Mouse (Mus musculus): ENCODE results near the gene Vps9d1. TPM values are rescaled to one million over a fixed set of nuclear protein-coding genes. Genes with fewer than 3 reads are reported as not detected.

The Vps9d1 gene
- 25.9 and 28.1 TPM in 2 replicates for polyA plus RNA-seq (2014; fragmentation: Nextera tagmentation; extraction: Ambion mirVana)

GRCm38 (mm10) chr8:123254099-123254885 lies at the start of gene Vps9d1, which contains the start of gene Zfp276:
Gene Vps9d1, minus strand, starts transcription at chr8:123254348.
Gene Zfp276, plus strand, starts transcription at chr8:123254195.
- WGBS, result under 1% methylated on average over 98 of the region's 99 CpGs
- Histone ChIP-seq H3K9ac (peak within 1 kb of the TSS; percentile 94), H3K27ac (ENCODE audit: low read depth) (peak within 1 kb of the TSS; percentile 82), H3K4me2 (peak within 1 kb of the TSS; percentile 96), H3K4me1 (ENCODE audit: insufficient read depth) (peaks cover 12% of the 10 kb centered on the region; the same call in 1 of the 2 replicates), H3K27me3 (ENCODE audit: insufficient read depth, low read length) (no peaks in the 10 kb centered on the region), H3K4me3 (ENCODE audit: low read depth, low read length) (peak within 1 kb of the TSS; percentile 90), H3K9me3 (ENCODE audit: low read depth, low read length) (no peaks in the 10 kb centered on the region), H3K36me3 (ENCODE audit: insufficient read depth) (peaks cover 56% of the 10 kb centered on the region)
- ATAC-seq (ENCODE audit: insufficient read depth) (peak; percentile 98), DNase-seq (peak; percentile 90)
- TF ChIP-seq CTCF (IDR thresholded peaks at IDR 0.05; ENCODE audit: low read depth), result no peak

- TF ChIP-seq CTCF (IDR thresholded peaks at IDR 0.05; ENCODE audit: low read depth), result no peak
- no peak overlapping the region for H3K9ac ChIP-seq
- H3K27me3 ChIP-seq (ENCODE audit: insufficient read depth, low read length), result no peaks in the 10 kb centered on the region
- 87% methylated on average over 11 of the region's 11 CpGs for WGBS
- H3K4me3 ChIP-seq (ENCODE audit: low read depth, low read length), result no peak overlapping the region
- no peaks in the 10 kb centered on the region for H3K9me3 ChIP-seq (ENCODE audit: low read depth, low read length)
- no peak overlapping the region for H3K4me2 ChIP-seq
- DNase-seq (no peak), ATAC-seq (ENCODE audit: insufficient read depth) (no peak)
- no peak overlapping the region for H3K27ac ChIP-seq (ENCODE audit: low read depth)
- no peaks in the 10 kb centered on the region for H3K4me1 ChIP-seq (ENCODE audit: insufficient read depth)
- peaks cover 34% of the 10 kb centered on the region for H3K36me3 ChIP-seq (ENCODE audit: insufficient read depth)
Observed at GRCm38 (mm10) chr8:123298301-123298700, 44.2 kb upstream of the Vps9d1 start.

DNA sequence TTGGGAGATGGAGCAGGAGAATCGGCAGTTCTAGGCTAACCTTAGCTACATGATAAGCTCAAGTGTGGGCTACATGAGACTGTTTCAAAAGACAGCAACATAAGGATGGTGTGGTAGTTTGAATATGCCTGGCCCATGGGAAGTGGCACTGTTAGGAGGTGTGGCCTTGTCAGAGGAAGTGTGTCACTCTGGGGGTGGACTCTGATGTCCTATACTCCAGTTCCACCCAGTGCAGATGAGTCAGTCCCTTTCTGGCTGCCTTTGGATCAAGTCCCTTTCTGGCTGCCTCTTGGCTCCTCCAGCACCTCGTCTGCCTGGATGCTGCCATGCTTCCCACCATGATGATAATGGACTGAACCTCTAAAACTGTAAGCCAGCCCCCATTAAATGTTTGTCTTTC lies 38.6 kb upstream of the Vps9d1 start:
- Histone ChIP-seq H3K27ac (ENCODE audit: low read depth) (no peak overlapping the region), H3K9me3 (ENCODE audit: low read depth, low read length) (no peaks in the 10 kb centered on the region), H3K4me2 (no peak overlapping the region), H3K9ac (no peak overlapping the region), H3K4me1 (ENCODE audit: insufficient read depth) (no peaks in the 10 kb centered on the region), H3K36me3 (ENCODE audit: insufficient read depth) (peaks cover 43% of the 10 kb centered on the region), H3K27me3 (ENCODE audit: insufficient read depth, low read length) (no peaks in the 10 kb centered on the region), H3K4me3 (ENCODE audit: low read depth, low read length) (no peak overlapping the region)
- DNase-seq (no peak), ATAC-seq (ENCODE audit: insufficient read depth) (no peak)
- 85% methylated on average over 2 of the region's 2 CpGs for WGBS
- TF ChIP-seq CTCF (IDR thresholded peaks at IDR 0.05; ENCODE audit: low read depth), result no peak

GRCm38 (mm10) chr8:123292281-123292680 lies 38.1 kb upstream of the Vps9d1 start:
- no peak for TF ChIP-seq CTCF (IDR thresholded peaks at IDR 0.05; ENCODE audit: low read depth)
- Histone ChIP-seq H3K9me3 (ENCODE audit: low read depth, low read length) (no peaks in the 10 kb centered on the region), H3K27me3 (ENCODE audit: insufficient read depth, low read length) (no peaks in the 10 kb centered on the region), H3K4me1 (ENCODE audit: insufficient read depth) (no peaks in the 10 kb centered on the region), H3K27ac (ENCODE audit: low read depth) (no peak overlapping the region), H3K4me2 (no peak overlapping the region), H3K36me3 (ENCODE audit: insufficient read depth) (peaks cover 42% of the 10 kb centered on the region), H3K9ac (no peak overlapping the region), H3K4me3 (ENCODE audit: low read depth, low read length) (no peak overlapping the region)
- ATAC-seq (ENCODE audit: insufficient read depth) (no peak), DNase-seq (no peak)
- 85% methylated on average over 3 of the region's 3 CpGs for WGBS

- no peaks in the 10 kb centered on the region for H3K4me1 ChIP-seq (ENCODE audit: insufficient read depth)
- DNase-seq (no peak), ATAC-seq (ENCODE audit: insufficient read depth) (no peak)
- H3K9ac ChIP-seq, result no peak overlapping the region
- H3K9me3 ChIP-seq (ENCODE audit: low read depth, low read length), result no peaks in the 10 kb centered on the region
- no peaks in the 10 kb centered on the region for H3K27me3 ChIP-seq (ENCODE audit: insufficient read depth, low read length)
- H3K36me3 ChIP-seq (ENCODE audit: insufficient read depth), result peaks cover 48% of the 10 kb centered on the region
- H3K4me2 ChIP-seq, result no peak overlapping the region
- no peak overlapping the region for H3K27ac ChIP-seq (ENCODE audit: low read depth)
- TF ChIP-seq CTCF (IDR thresholded peaks at IDR 0.05; ENCODE audit: low read depth), result no peak
- WGBS, result 78% methylated on average over 8 of the region's 8 CpGs
- no peak overlapping the region for H3K4me3 ChIP-seq (ENCODE audit: low read depth, low read length)
Observed at GRCm38 (mm10) chr8:123291716-123292115, 37.6 kb upstream of the Vps9d1 start.

- Histone ChIP-seq H3K27ac (ENCODE audit: low read depth) (no peak overlapping the region), H3K9ac (no peak overlapping the region), H3K4me2 (no peak overlapping the region), H3K4me1 (ENCODE audit: insufficient read depth) (no peaks in the 10 kb centered on the region), H3K4me3 (ENCODE audit: low read depth, low read length) (no peak overlapping the region), H3K27me3 (ENCODE audit: insufficient read depth, low read length) (no peaks in the 10 kb centered on the region), H3K9me3 (ENCODE audit: low read depth, low read length) (no peaks in the 10 kb centered on the region), H3K36me3 (ENCODE audit: insufficient read depth) (peaks cover 48% of the 10 kb centered on the region)
- DNase-seq (no peak), ATAC-seq (ENCODE audit: insufficient read depth) (no peak)
- 97% methylated on average over 8 of the region's 8 CpGs for WGBS
- TF ChIP-seq CTCF (IDR thresholded peaks at IDR 0.05; ENCODE audit: low read depth), result no peak
Observed at GRCm38 (mm10) chr8:123290679-123291078, 36.5 kb upstream of the Vps9d1 start.

DNA sequence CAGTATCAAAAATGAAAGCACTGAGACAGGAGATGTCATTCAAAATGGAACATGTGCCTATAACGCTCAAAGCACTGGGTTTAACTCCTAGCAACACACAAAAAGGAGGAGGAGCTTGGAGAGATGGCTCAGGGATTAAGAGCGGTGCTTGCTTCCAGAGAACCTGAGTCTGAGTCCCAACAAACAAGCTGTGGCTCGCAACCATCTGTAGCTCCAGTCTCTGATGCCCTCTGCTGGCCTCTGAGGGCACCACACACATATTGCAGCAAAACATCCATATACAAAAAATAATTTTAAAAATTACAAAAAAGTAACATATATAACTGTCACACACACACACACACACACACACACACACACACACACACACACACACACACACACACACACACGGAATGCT lies 36.0 kb upstream of the Vps9d1 start:
- Histone ChIP-seq H3K9ac (no peak overlapping the region), H3K9me3 (ENCODE audit: low read depth, low read length) (no peaks in the 10 kb centered on the region), H3K27me3 (ENCODE audit: insufficient read depth, low read length) (no peaks in the 10 kb centered on the region), H3K36me3 (ENCODE audit: insufficient read depth) (peaks cover 45% of the 10 kb centered on the region), H3K4me2 (no peak overlapping the region), H3K27ac (ENCODE audit: low read depth) (no peak overlapping the region), H3K4me1 (ENCODE audit: insufficient read depth) (no peaks in the 10 kb centered on the region), H3K4me3 (ENCODE audit: low read depth, low read length) (no peak overlapping the region)
- 74% methylated on average over 4 of the region's 4 CpGs for WGBS
- DNase-seq, result peak; percentile 52
- peak; percentile 56 for TF ChIP-seq CTCF (IDR thresholded peaks at IDR 0.05; ENCODE audit: low read depth)
- no peak for ATAC-seq (ENCODE audit: insufficient read depth)
